Mouse (Mus musculus): ENCODE measurements at regions not wholly inside any gene's neighbourhood (a gene's known extent, or its start where the extent isn't known, plus 50 kb on each side); places are given as distances from the start of the nearest gene placed in this dataset.
"Not testable (repeated sequence)": the region's sequence is repeated elsewhere in the genome, so short reads cannot be mapped to it uniquely, and the experiment has no call there.

DNA sequence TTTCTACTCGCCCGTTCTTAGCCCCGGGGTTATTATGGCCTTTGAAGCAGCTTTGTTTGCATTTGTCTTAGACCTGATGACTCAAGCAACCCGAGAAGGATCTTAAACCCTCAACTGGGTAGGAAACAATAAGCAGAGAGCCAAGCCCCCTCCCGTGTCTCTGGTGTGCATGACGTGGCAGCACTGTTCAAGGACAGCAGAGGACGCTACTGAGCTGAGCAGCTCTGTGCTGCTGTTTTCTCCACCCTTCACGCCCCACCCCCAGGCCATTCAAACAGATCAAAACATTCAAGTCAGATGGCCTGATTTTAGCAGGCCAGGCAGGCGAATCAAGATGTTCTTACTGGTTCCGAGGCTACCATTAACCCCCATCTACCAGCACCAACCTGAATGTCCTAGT is 331.1 kb downstream of the Sfmbt2 start:
- Histone ChIP-seq H3K27me3 (ENCODE audit: control insufficient read depth, insufficient read depth, low read length, poor library complexity, severe bottlenecking) (no peaks in the 10 kb centered on the region), H3K9ac (ENCODE audit: low read depth, poor library complexity, severe bottlenecking) (no peak overlapping the region), H3K4me1 (ENCODE audit: control insufficient read depth, insufficient read depth, low read length) (no peaks in the 10 kb centered on the region), H3K36me3 (ENCODE audit: control insufficient read depth, insufficient read depth, low read length, poor library complexity, severe bottlenecking) (no peaks in the 10 kb centered on the region), H3K27ac (ENCODE audit: insufficient read depth, low read length) (no peak overlapping the region), H3K9me3 (replicated peaks; ENCODE audit: control insufficient read depth, insufficient read depth, low read length, poor library complexity, severe bottlenecking) (peaks cover 3% of the 10 kb centered on the region; the same call in 1 of the 2 replicates), H3K4me3 (ENCODE audit: low read depth, low read length) (no peak overlapping the region)
- TF ChIP-seq CTCF (IDR thresholded peaks at IDR 0.05; ENCODE audit: low read depth, low read length): peak; percentile 83
- TF ChIP-seq EP300 (IDR thresholded peaks at IDR 0.05; ENCODE audit: insufficient read depth, low read depth, low read length): peak; percentile 46; the same call in 1 of the 2 replicates
- TF ChIP-seq POLR2A (IDR thresholded peaks at IDR 0.05; ENCODE audit: insufficient read depth, low read length): no peak

DNA sequence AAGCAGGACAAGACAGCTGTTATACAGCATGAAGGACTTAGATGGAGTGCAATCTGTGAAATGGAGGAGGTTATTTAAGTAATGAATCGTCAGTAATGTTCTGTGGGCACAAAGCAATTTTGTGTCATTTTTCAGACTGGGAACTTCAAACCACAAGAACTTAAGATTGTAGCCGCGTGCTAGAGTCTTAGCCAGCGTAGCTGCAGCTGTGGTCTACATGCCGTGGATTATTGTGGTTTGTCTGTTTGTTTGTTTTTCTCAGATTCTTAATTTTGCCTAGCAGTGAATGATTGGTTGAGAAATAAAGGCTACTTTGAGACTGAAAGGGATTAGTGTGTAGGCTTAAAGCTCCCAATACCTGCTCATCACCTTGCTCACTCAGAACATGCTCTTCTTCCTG is 348.1 kb downstream of the Sfmbt2 start:
- Histone ChIP-seq H3K36me3 (ENCODE audit: control insufficient read depth, insufficient read depth, low read length, poor library complexity, severe bottlenecking) (no peaks in the 10 kb centered on the region), H3K9ac (ENCODE audit: low read depth, poor library complexity, severe bottlenecking) (no peak overlapping the region), H3K9me3 (replicated peaks; ENCODE audit: control insufficient read depth, insufficient read depth, low read length, poor library complexity, severe bottlenecking) (no peaks in the 10 kb centered on the region), H3K4me3 (ENCODE audit: low read depth, low read length) (no peak overlapping the region), H3K4me1 (ENCODE audit: control insufficient read depth, insufficient read depth, low read length) (no peaks in the 10 kb centered on the region), H3K27me3 (ENCODE audit: control insufficient read depth, insufficient read depth, low read length, poor library complexity, severe bottlenecking) (no peaks in the 10 kb centered on the region; the same call in 1 of the 2 replicates), H3K27ac (ENCODE audit: insufficient read depth, low read length) (no peak overlapping the region)
- TF ChIP-seq POLR2A (IDR thresholded peaks at IDR 0.05; ENCODE audit: insufficient read depth, low read length) (no peak), CTCF (IDR thresholded peaks at IDR 0.05; ENCODE audit: low read depth, low read length) (no peak), EP300 (IDR thresholded peaks at IDR 0.05; ENCODE audit: insufficient read depth, low read depth, low read length) (no peak)

DNA sequence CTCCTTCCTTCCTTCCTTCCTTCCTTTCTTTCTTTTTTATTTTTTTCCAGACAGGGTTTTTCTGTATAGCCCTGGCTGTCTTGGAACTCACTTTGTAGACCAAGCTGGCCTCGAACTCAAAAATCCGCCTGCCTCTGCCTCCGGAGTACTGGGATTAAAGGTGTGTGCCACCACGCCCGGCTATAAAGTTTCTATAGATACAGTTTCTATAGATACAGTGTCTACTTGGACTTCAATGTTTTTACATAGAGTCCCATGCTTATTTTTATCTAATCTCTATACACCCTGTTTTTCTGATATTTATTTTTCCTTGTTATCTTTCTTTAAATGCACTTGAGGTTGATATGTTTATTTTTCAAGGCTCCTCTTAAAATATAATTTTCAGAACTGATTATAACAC is 364.0 kb downstream of the Sfmbt2 start:
- H3K4me3 ChIP-seq (ENCODE audit: low read depth, low read length); H3K27ac ChIP-seq (ENCODE audit: insufficient read depth, low read length); H3K9ac ChIP-seq (ENCODE audit: low read depth, poor library complexity, severe bottlenecking); H3K4me1 ChIP-seq (ENCODE audit: control insufficient read depth, insufficient read depth, low read length); H3K27me3 ChIP-seq (ENCODE audit: control insufficient read depth, insufficient read depth, low read length, poor library complexity, severe bottlenecking); H3K9me3 ChIP-seq (replicated peaks; ENCODE audit: control insufficient read depth, insufficient read depth, low read length, poor library complexity, severe bottlenecking); H3K36me3 ChIP-seq (ENCODE audit: control insufficient read depth, insufficient read depth, low read length, poor library complexity, severe bottlenecking): not testable (repeated sequence)

DNA sequence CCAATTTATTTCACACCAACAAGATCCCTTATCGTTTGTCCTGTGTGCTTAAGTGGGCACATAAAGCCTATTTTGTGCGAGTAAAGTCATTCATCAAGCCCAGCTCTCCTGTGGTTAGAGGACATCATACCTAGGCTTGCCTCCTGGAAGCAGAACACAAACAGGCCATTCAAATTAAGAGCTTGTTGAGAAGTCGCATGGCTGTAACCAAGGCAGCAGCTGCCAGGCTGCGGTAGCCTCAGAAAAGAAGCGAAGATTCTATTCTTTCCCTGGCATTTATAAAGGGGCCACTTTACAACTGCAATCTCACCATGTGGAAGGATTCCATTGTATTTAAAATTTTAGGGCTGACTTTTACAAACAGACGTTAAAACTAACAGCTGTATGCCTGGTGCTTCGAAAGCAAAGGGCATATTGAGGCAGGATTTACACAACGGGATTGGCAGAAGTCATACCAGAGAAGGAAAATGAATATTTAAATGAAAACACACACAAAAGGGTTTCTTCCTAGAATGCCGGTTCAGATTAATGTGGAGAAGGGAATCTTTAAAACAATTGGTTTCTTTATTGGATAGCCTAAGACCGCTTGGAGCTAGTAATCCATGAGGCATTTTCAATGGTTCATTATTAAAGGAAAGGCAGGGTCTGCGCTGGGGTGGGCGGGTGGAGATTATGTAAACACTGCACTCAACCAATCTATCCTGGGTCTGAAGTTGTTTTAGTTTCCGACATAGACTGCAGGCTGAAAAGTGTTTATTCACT is 366.6 kb downstream of the Sfmbt2 start:
- Histone ChIP-seq H3K27ac (ENCODE audit: insufficient read depth, low read length) (no peak overlapping the region), H3K4me3 (ENCODE audit: low read depth, low read length) (no peak overlapping the region), H3K27me3 (ENCODE audit: control insufficient read depth, insufficient read depth, low read length, poor library complexity, severe bottlenecking) (no peaks in the 10 kb centered on the region), H3K4me1 (ENCODE audit: control insufficient read depth, insufficient read depth, low read length) (no peaks in the 10 kb centered on the region), H3K9me3 (replicated peaks; ENCODE audit: control insufficient read depth, insufficient read depth, low read length, poor library complexity, severe bottlenecking) (no peaks in the 10 kb centered on the region), H3K9ac (ENCODE audit: low read depth, poor library complexity, severe bottlenecking) (no peak overlapping the region), H3K36me3 (ENCODE audit: control insufficient read depth, insufficient read depth, low read length, poor library complexity, severe bottlenecking) (no peaks in the 10 kb centered on the region)
- TF ChIP-seq EP300 (IDR thresholded peaks at IDR 0.05; ENCODE audit: insufficient read depth, low read depth, low read length) (no peak), CTCF (IDR thresholded peaks at IDR 0.05; ENCODE audit: low read depth, low read length) (no peak), POLR2A (IDR thresholded peaks at IDR 0.05; ENCODE audit: insufficient read depth, low read length) (no peak)

DNA sequence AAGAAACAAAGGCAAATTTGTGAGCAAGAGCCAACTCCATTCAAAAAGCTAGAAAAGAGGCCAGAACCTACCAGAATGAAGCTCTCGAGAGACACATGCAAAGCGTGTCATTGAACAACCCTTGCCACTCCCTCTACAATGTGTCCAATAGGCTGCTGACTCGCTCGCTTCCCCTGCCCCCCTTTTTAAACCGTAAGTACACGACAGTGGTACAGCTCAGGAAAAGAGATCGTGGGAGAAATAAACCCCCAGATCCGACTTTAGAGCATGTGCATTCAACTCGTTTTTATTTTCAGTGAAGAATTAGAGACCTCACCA is 367.1 kb downstream of the Sfmbt2 start:
- H3K27me3 ChIP-seq (ENCODE audit: control insufficient read depth, insufficient read depth, low read length, poor library complexity, severe bottlenecking): no peaks in the 10 kb centered on the region
- H3K36me3 ChIP-seq (ENCODE audit: control insufficient read depth, insufficient read depth, low read length, poor library complexity, severe bottlenecking): no peaks in the 10 kb centered on the region
- TF ChIP-seq POLR2A (IDR thresholded peaks at IDR 0.05; ENCODE audit: insufficient read depth, low read length) (no peak), CTCF (IDR thresholded peaks at IDR 0.05; ENCODE audit: low read depth, low read length) (no peak), EP300 (IDR thresholded peaks at IDR 0.05; ENCODE audit: insufficient read depth, low read depth, low read length) (no peak)

DNA sequence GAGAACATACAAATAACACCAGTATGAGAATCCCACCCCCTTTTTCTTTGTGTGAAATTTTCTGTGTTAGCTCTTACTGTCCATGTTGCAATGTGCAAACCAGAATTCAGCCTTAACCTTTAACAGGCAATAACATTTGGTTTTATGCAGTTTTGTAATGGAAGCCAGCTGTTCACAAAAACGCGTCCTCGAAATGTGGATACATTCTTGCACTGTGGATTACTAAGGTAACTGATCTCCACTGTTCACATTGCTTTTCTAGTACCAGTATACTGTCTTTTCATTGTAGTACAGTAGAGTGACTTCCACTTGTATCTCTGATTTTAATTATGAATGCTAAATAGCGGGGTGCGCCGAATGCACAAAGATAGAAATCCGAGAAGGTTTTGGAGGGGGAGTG is 374.8 kb downstream of the Sfmbt2 start:
- TF ChIP-seq CTCF (IDR thresholded peaks at IDR 0.05; ENCODE audit: low read depth, low read length) (no peak), EP300 (IDR thresholded peaks at IDR 0.05; ENCODE audit: insufficient read depth, low read depth, low read length) (no peak)
- no peaks in the 10 kb centered on the region for H3K4me1 ChIP-seq (ENCODE audit: control insufficient read depth, insufficient read depth, low read length)
- no peak overlapping the region for H3K4me3 ChIP-seq (ENCODE audit: low read depth, low read length)
- no peak overlapping the region for H3K9ac ChIP-seq (ENCODE audit: low read depth, poor library complexity, severe bottlenecking)
- H3K36me3 ChIP-seq (ENCODE audit: control insufficient read depth, insufficient read depth, low read length, poor library complexity, severe bottlenecking): no peaks in the 10 kb centered on the region
- no peaks in the 10 kb centered on the region for H3K27me3 ChIP-seq (ENCODE audit: control insufficient read depth, insufficient read depth, low read length, poor library complexity, severe bottlenecking)
- no peaks in the 10 kb centered on the region for H3K9me3 ChIP-seq (replicated peaks; ENCODE audit: control insufficient read depth, insufficient read depth, low read length, poor library complexity, severe bottlenecking)
- no peak overlapping the region for H3K27ac ChIP-seq (ENCODE audit: insufficient read depth, low read length)

More for the DNA sequence above, 367.1 kb downstream of the Sfmbt2 start:
- Histone ChIP-seq H3K9me3 (replicated peaks; ENCODE audit: control insufficient read depth, insufficient read depth, low read length, poor library complexity, severe bottlenecking) (no peaks in the 10 kb centered on the region), H3K4me1 (ENCODE audit: control insufficient read depth, insufficient read depth, low read length) (no peaks in the 10 kb centered on the region), H3K27ac (ENCODE audit: insufficient read depth, low read length) (no peak overlapping the region), H3K9ac (ENCODE audit: low read depth, poor library complexity, severe bottlenecking) (no peak overlapping the region), H3K4me3 (ENCODE audit: low read depth, low read length) (no peak overlapping the region)
